Mouse (Mus musculus) Patski (cell line): ENCODE measurements around the gene Rgl1. TPM values are rescaled to one million over a fixed set of nuclear protein-coding genes. Genes with fewer than 3 reads are reported as not detected.

Experiments used
- ATAC-seq: fragments of 100-300 bp; one replicate; pipeline ENCODE4 v1.8.0; 2021
- CTCF ChIA-PET: fragments of 350-600 bp; sonication (Branson Sonifier 250); formaldehyde crosslinking; loops from one replicate; lab custom pipeline; 2022; ENCODE audit warnings: inconsistent platforms; lab: Charles Lee
- POLR2A ChIA-PET: fragments of 350-600 bp; sonication (Branson Sonifier 250); formaldehyde crosslinking; loops from one replicate; lab custom pipeline; 2022; ENCODE audit warnings: antibody characterized with exemption, inconsistent platforms; lab: Charles Lee
- DNase-seq: peaks from one replicate; pipeline ENCODE4 v3.0.0-alpha.2; 2011; ENCODE audit warnings: low read depth, low spot score
- H3K27me3 ChIP-seq: fragments of 371-371 bp; one replicate; pipeline ENCODE4 v1.5.1; 2021
- CTCF ChIP-seq: fragments of 100-300 bp; IDR thresholded peaks from one replicate; pipeline ENCODE4 v1.5.1; 2021
- in situ Hi-C: fragments of 300-500 bp; cut with MboI; formaldehyde crosslinking; loops from 3 replicates; pipeline ENCODE4 v1.11.1; 2018; ENCODE audit warnings: low pct_unique_long_range_greater_than_20kb, mixed read lengths
- polyA plus RNA-seq: library from polyadenylated mRNA; unstranded; gene quantifications from one replicate; pipeline ENCODE4 v1.2.3, GENCODE M21; 2021

The Rgl1 gene
- polyA plus RNA-seq, 1 experiment from 2014 or later: 51.6 TPM

GRCm38 (mm10) chr1:152576614-152577144, 189.5 kb downstream of the Rgl1 start:
- ChIA-PET POLR2A (no interaction called here), CTCF (no interaction called here)
- in situ Hi-C loops: no loop called here
- DNase-seq (no peak), ATAC-seq (no peak)
- no peaks in the 10 kb centered on the region for H3K27me3 ChIP-seq
- no peak for TF ChIP-seq CTCF

- DNase-seq (no peak), ATAC-seq (no peak)
- ChIA-PET CTCF (interaction anchor here (1.7 kb wide), 1 partner anchor 16 kb away, joined by 4 read pairs; no protein-coding TSS in a partner anchor), POLR2A (interaction anchor here (0.6 to 1.1 kb wide), 2 partner anchors 9 to 186 kb away, joined by 3 to 5 read pairs; no protein-coding TSS in a partner anchor)
- no peaks in the 10 kb centered on the region for H3K27me3 ChIP-seq
- in situ Hi-C loops: no loop called here
- TF ChIP-seq CTCF: no peak
These were observed 191.1 kb downstream of the Rgl1 start for GRCm38 (mm10) chr1:152575096-152575495.

GRCm38 (mm10) chr1:152573470-152574059, 192.6 kb downstream of the Rgl1 start:
- CTCF ChIA-PET: interaction anchor here (1.9 kb wide), 1 partner anchor 11 kb away, joined by 6 read pairs; no protein-coding TSS in a partner anchor

GRCm38 (mm10) chr1:152572755-152573469, 193.2 kb downstream of the Rgl1 start:
- no peak for ATAC-seq

More at GRCm38 (mm10) chr1:152573470-152574059, 192.6 kb downstream of the Rgl1 start:
- no peaks in the 10 kb centered on the region for H3K27me3 ChIP-seq
- DNase-seq (no peak), ATAC-seq (no peak)
- in situ Hi-C loops: no loop called here
- no peak for TF ChIP-seq CTCF
- POLR2A ChIA-PET: interaction anchor here (0.7 kb wide), 1 partner anchor 18 kb away, joined by 3 read pairs; no protein-coding TSS in a partner anchor

GRCm38 (mm10) chr1:152571340-152571739, 194.8 kb downstream of the Rgl1 start:
- H3K27me3 ChIP-seq: no peaks in the 10 kb centered on the region
- TF ChIP-seq CTCF: no peak
- no peak for ATAC-seq
- ChIA-PET CTCF (interaction anchor here (1.1 kb wide), 1 partner anchor 9 kb away, joined by 3 read pairs; no protein-coding TSS in a partner anchor), POLR2A (no interaction called here)
- no peak for DNase-seq
- in situ Hi-C loops: no loop called here

More at GRCm38 (mm10) chr1:152572755-152573469, 193.2 kb downstream of the Rgl1 start:
- CTCF ChIA-PET: interaction anchor here (1.9 kb wide), 1 partner anchor 11 kb away, joined by 6 read pairs; no protein-coding TSS in a partner anchor
- no peaks in the 10 kb centered on the region for H3K27me3 ChIP-seq
- no peak for DNase-seq
- TF ChIP-seq CTCF: no peak
- POLR2A ChIA-PET: interaction anchor here (0.7 to 1.0 kb wide), 3 partner anchors 14 to 19 kb away, joined by 3 to 4 read pairs (median 3); no protein-coding TSS in a partner anchor
- in situ Hi-C loops: no loop called here

- DNase-seq (no peak), ATAC-seq (no peak)
- no peak for TF ChIP-seq CTCF
- POLR2A ChIA-PET: no interaction called here
- in situ Hi-C loops: no loop called here
- CTCF ChIA-PET: interaction anchor here (1.1 kb wide), 1 partner anchor 10 kb away, joined by 3 read pairs; no protein-coding TSS in a partner anchor
- no peaks in the 10 kb centered on the region for H3K27me3 ChIP-seq
These were observed 195.5 kb downstream of the Rgl1 start for GRCm38 (mm10) chr1:152570681-152571080.

GRCm38 (mm10) chr1:152563282-152563681, 202.9 kb downstream of the Rgl1 start:
- H3K27me3 ChIP-seq: no peaks in the 10 kb centered on the region
- DNase-seq: no peak
- CTCF ChIA-PET: no interaction called here
- ATAC-seq: no peak
- POLR2A ChIA-PET: no interaction called here
- in situ Hi-C loops: no loop called here
- TF ChIP-seq CTCF: no peak

GRCm38 (mm10) chr1:152562877-152563276, 203.3 kb downstream of the Rgl1 start:
- no peak for ATAC-seq
- DNase-seq: no peak
- CTCF ChIA-PET: no interaction called here
- no peak for TF ChIP-seq CTCF
- H3K27me3 ChIP-seq: no peaks in the 10 kb centered on the region
- POLR2A ChIA-PET: interaction anchor here (1.1 kb wide), 1 partner anchor 142 kb away, joined by 3 read pairs; no protein-coding TSS in a partner anchor
- in situ Hi-C loops: no loop called here

- H3K27me3 ChIP-seq: no peaks in the 10 kb centered on the region
- in situ Hi-C loops: no loop called here
- DNase-seq (no peak), ATAC-seq (no peak)
- ChIA-PET POLR2A (no interaction called here), CTCF (interaction anchor here (1.4 kb wide), 1 partner anchor 8 kb away, joined by 3 read pairs; no protein-coding TSS in a partner anchor)
- no peak for TF ChIP-seq CTCF
These were observed 205.7 kb downstream of the Rgl1 start for GRCm38 (mm10) chr1:152560477-152560876.

- in situ Hi-C loops: no loop called here
- DNase-seq (no peak), ATAC-seq (no peak)
- ChIA-PET POLR2A (interaction anchor here (1.4 to 1.5 kb wide), 2 partner anchors 15 to 67 kb away, joined by 3 to 4 read pairs; no protein-coding TSS in a partner anchor), CTCF (interaction anchor here (1.2 to 2.2 kb wide), 4 partner anchors 32 to 93 kb away, joined by 3 to 6 read pairs (median 5); no protein-coding TSS in a partner anchor)
- no peaks in the 10 kb centered on the region for H3K27me3 ChIP-seq
- TF ChIP-seq CTCF: no peak
These were observed 209.4 kb downstream of the Rgl1 start for GRCm38 (mm10) chr1:152556576-152557281.
